Mouse (Mus musculus) ES-Bruce4 (cell line): ENCODE measurements around the gene Grid2.

Source experiments
- CTCF ChIP-seq: IDR thresholded peaks from one replicate; pipeline ENCODE4 v1.8.1; 2011; ENCODE audit warnings: low read depth, low read length
- EP300 ChIP-seq: IDR thresholded peaks from 2 replicates; pipeline ENCODE4 v1.6.1; 2011; ENCODE audit warnings: low read depth, low read length; ENCODE audit not compliant: insufficient read depth
- POLR2A ChIP-seq: IDR thresholded peaks from one replicate; pipeline ENCODE4 v1.8.1; 2011; ENCODE audit warnings: low read length; ENCODE audit not compliant: insufficient read depth

- TF ChIP-seq CTCF, result no peak
- TF ChIP-seq EP300, result no peak
- TF ChIP-seq POLR2A, result no peak
Observed at GRCm38 (mm10) chr6:63250738-63251137, 4.9 kb upstream of the Grid2 start.
